Mouse (Mus musculus): ENCODE measurements around the gene Ckb. TPM values are rescaled to one million over a fixed set of nuclear protein-coding genes. Genes with fewer than 3 reads are reported as not detected.
"Not testable (repeated sequence)": the region's sequence is repeated elsewhere in the genome, so short reads cannot be mapped to it uniquely, and the experiment has no call there.

Ckb gene
- 210 and 316 TPM in 2 replicates for polyA plus RNA-seq (2012; ENCODE audit: insufficient read depth, insufficient read length, low replicate concordance, missing spikeins)

GRCm38 (mm10) chr12:111672176-111672575 is at the start of gene Ckb:
Ckb (minus strand) TSS chr12:111672338.
- peaks cover 15% of the 10 kb centered on the region for H3K4me1 ChIP-seq (ENCODE audit: control insufficient read depth, insufficient read depth, low read length)
- peak within 1 kb of the TSS; percentile 80 for H3K4me3 ChIP-seq (ENCODE audit: insufficient read depth, low read depth, low read length)
- H3K27ac ChIP-seq (ENCODE audit: insufficient read depth, low read depth, low read length) = peak within 1 kb of the TSS; percentile 97
- TF ChIP-seq CTCF (IDR thresholded peaks at IDR 0.05; ENCODE audit: insufficient read depth, low read depth, low read length) (no peak), POLR2A (IDR thresholded peaks at IDR 0.05; ENCODE audit: insufficient read depth, low read depth, low read length) (peak; percentile 99)
- WGBS = under 1% methylated on average over 31 of the region's 31 CpGs

- Histone ChIP-seq H3K27ac (ENCODE audit: insufficient read depth, low read depth, low read length) (peak overlapping the region; percentile 99), H3K4me3 (ENCODE audit: insufficient read depth, low read depth, low read length) (no peak overlapping the region), H3K4me1 (ENCODE audit: control insufficient read depth, insufficient read depth, low read length) (peaks cover 32% of the 10 kb centered on the region)
- TF ChIP-seq POLR2A (IDR thresholded peaks at IDR 0.05; ENCODE audit: insufficient read depth, low read depth, low read length) (no peak), CTCF (IDR thresholded peaks at IDR 0.05; ENCODE audit: insufficient read depth, low read depth, low read length) (no peak)
- 73% methylated on average over 4 of the region's 4 CpGs for WGBS
Measured at GRCm38 (mm10) chr12:111720222-111720621, 48.1 kb upstream of the Ckb start.

GRCm38 (mm10) chr12:111718656-111719055 is 46.5 kb upstream of the Ckb start:
- no peak for TF ChIP-seq CTCF (IDR thresholded peaks at IDR 0.05; ENCODE audit: insufficient read depth, low read depth, low read length)
- TF ChIP-seq POLR2A (IDR thresholded peaks at IDR 0.05; ENCODE audit: insufficient read depth, low read depth, low read length) = no peak
- WGBS = 11% methylated on average over 8 of the region's 8 CpGs
- Histone ChIP-seq H3K27ac (ENCODE audit: insufficient read depth, low read depth, low read length) (peak overlapping the region; percentile 99), H3K4me3 (ENCODE audit: insufficient read depth, low read depth, low read length) (no peak overlapping the region), H3K4me1 (ENCODE audit: control insufficient read depth, insufficient read depth, low read length) (peaks cover 30% of the 10 kb centered on the region)

GRCm38 (mm10) chr12:111716505-111716904 is 44.4 kb upstream of the Ckb start:
- TF ChIP-seq CTCF (IDR thresholded peaks at IDR 0.05; ENCODE audit: insufficient read depth, low read depth, low read length) (no peak), POLR2A (IDR thresholded peaks at IDR 0.05; ENCODE audit: insufficient read depth, low read depth, low read length) (no peak)

GRCm38 (mm10) chr12:111713880-111714279 is 41.7 kb upstream of the Ckb start:
- Histone ChIP-seq H3K4me1 (ENCODE audit: control insufficient read depth, insufficient read depth, low read length) (peaks cover 35% of the 10 kb centered on the region), H3K4me3 (ENCODE audit: insufficient read depth, low read depth, low read length) (peak overlapping the region; percentile 11; the same call in 1 of the 2 replicates)
- H3K27ac ChIP-seq (ENCODE audit: insufficient read depth, low read depth, low read length) = not testable (repeated sequence)
- 57% methylated on average over 6 of the region's 6 CpGs for WGBS

More at GRCm38 (mm10) chr12:111716505-111716904, 44.4 kb upstream of the Ckb start:
- Histone ChIP-seq H3K4me1 (ENCODE audit: control insufficient read depth, insufficient read depth, low read length) (peaks cover 34% of the 10 kb centered on the region), H3K27ac (ENCODE audit: insufficient read depth, low read depth, low read length) (no peak overlapping the region), H3K4me3 (ENCODE audit: insufficient read depth, low read depth, low read length) (no peak overlapping the region)
- WGBS = 93% methylated on average over 7 of the region's 7 CpGs

- H3K4me3 ChIP-seq (ENCODE audit: insufficient read depth, low read depth, low read length) = peak within 1 kb of the TSS; percentile 79
- WGBS = under 1% methylated on average over 84 of the region's 86 CpGs
- TF ChIP-seq POLR2A (IDR thresholded peaks at IDR 0.05; ENCODE audit: insufficient read depth, low read depth, low read length) = peak; percentile 71
- no peak for TF ChIP-seq CTCF (IDR thresholded peaks at IDR 0.05; ENCODE audit: insufficient read depth, low read depth, low read length)
- H3K27ac ChIP-seq (ENCODE audit: insufficient read depth, low read depth, low read length) = peak within 1 kb of the TSS; percentile 70
- H3K4me1 ChIP-seq (ENCODE audit: control insufficient read depth, insufficient read depth, low read length) = peaks cover 34% of the 10 kb centered on the region
Measured at GRCm38 (mm10) chr12:111713004-111713651, 41.0 kb upstream of the Ckb start, which contains the start of the genes Bag5 and Apopt1. Bag5 (minus strand) TSS chr12:111713257. Apopt1 (plus strand) TSS chr12:111713261.

- TF ChIP-seq POLR2A (IDR thresholded peaks at IDR 0.05; ENCODE audit: insufficient read depth, low read depth, low read length) = no peak
- no peak for TF ChIP-seq CTCF (IDR thresholded peaks at IDR 0.05; ENCODE audit: insufficient read depth, low read depth, low read length)
Measured at GRCm38 (mm10) chr12:111712476-111712875, 40.3 kb upstream of the Ckb start.

GRCm38 (mm10) chr12:111710091-111710490 is 38.0 kb upstream of the Ckb start:
- WGBS = 86% methylated on average over 10 of the region's 10 CpGs
- Histone ChIP-seq H3K4me1 (ENCODE audit: control insufficient read depth, insufficient read depth, low read length) (peaks cover 36% of the 10 kb centered on the region), H3K27ac (ENCODE audit: insufficient read depth, low read depth, low read length) (no peak overlapping the region), H3K4me3 (ENCODE audit: insufficient read depth, low read depth, low read length) (no peak overlapping the region)
- TF ChIP-seq CTCF (IDR thresholded peaks at IDR 0.05; ENCODE audit: insufficient read depth, low read depth, low read length) (no peak), POLR2A (IDR thresholded peaks at IDR 0.05; ENCODE audit: insufficient read depth, low read depth, low read length) (no peak)

More at GRCm38 (mm10) chr12:111712476-111712875, 40.3 kb upstream of the Ckb start:
- Histone ChIP-seq H3K27ac (ENCODE audit: insufficient read depth, low read depth, low read length) (peak overlapping the region; percentile 61), H3K4me1 (ENCODE audit: control insufficient read depth, insufficient read depth, low read length) (peaks cover 34% of the 10 kb centered on the region), H3K4me3 (ENCODE audit: insufficient read depth, low read depth, low read length) (peak overlapping the region; percentile 79)
- under 1% methylated on average over 33 of the region's 33 CpGs for WGBS

GRCm38 (mm10) chr12:111708181-111708580 is 36.0 kb upstream of the Ckb start:
- Histone ChIP-seq H3K27ac (ENCODE audit: insufficient read depth, low read depth, low read length) (peak overlapping the region; percentile 4; the same call in 1 of the 2 replicates), H3K4me1 (ENCODE audit: control insufficient read depth, insufficient read depth, low read length) (peaks cover 47% of the 10 kb centered on the region), H3K4me3 (ENCODE audit: insufficient read depth, low read depth, low read length) (no peak overlapping the region)
- 38% methylated on average over 4 of the region's 4 CpGs for WGBS
- TF ChIP-seq POLR2A (IDR thresholded peaks at IDR 0.05; ENCODE audit: insufficient read depth, low read depth, low read length) = no peak
- no peak for TF ChIP-seq CTCF (IDR thresholded peaks at IDR 0.05; ENCODE audit: insufficient read depth, low read depth, low read length)
